Mouse (Mus musculus) heart, embryonic 13.5 days (tissue): Measurements from ENCODE around the gene Smarcd3. TPM values are rescaled to one million over a fixed set of nuclear protein-coding genes. Genes with fewer than 3 reads are reported as not detected.
A peak's percentile ranks its signal among the peaks of the same experiment; 100 is the strongest.

Experiments
- ATAC-seq: fragments of 200-750 bp; cut with Nextera tagmentation; 2 replicates; pipeline ENCODE4 v1.8.0; 2017; ENCODE audit warnings: moderate TSS enrichment; ENCODE audit not compliant: insufficient number of reproducible peaks, low FRiP score, low TSS enrichment; ENCODE audit errors: extremely low read depth
- H3K27ac ChIP-seq: fragments of 300-500 bp; sonication (generic); replicated peaks from 2 replicates; pipeline ENCODE4 v1.5.1; 2015; ENCODE audit warnings: moderate library complexity, mild to moderate bottlenecking, inconsistent platforms
- H3K27me3 ChIP-seq: fragments of 300-500 bp; sonication (generic); replicated peaks from 2 replicates; pipeline ENCODE4 v1.6.1; 2015; ENCODE audit warnings: mild to moderate bottlenecking, inconsistent platforms
- H3K36me3 ChIP-seq: fragments of 300-500 bp; sonication (generic); 2 replicates; pipeline ENCODE4 v1.6.1; 2015; ENCODE audit warnings: mild to moderate bottlenecking, inconsistent platforms
- H3K4me1 ChIP-seq: fragments of 300-500 bp; sonication (generic); 2 replicates; pipeline ENCODE4 v1.6.1; 2015; ENCODE audit warnings: inconsistent platforms
- H3K4me2 ChIP-seq: fragments of 300-500 bp; sonication (generic); 2 replicates; pipeline ENCODE4 v1.6.1; 2015; ENCODE audit warnings: inconsistent platforms, mild to moderate bottlenecking, moderate library complexity
- H3K4me3 ChIP-seq: fragments of 300-500 bp; sonication (generic); 2 replicates; pipeline ENCODE4 v1.5.1; 2015; ENCODE audit warnings: moderate library complexity, mild to moderate bottlenecking, inconsistent platforms
- H3K9ac ChIP-seq: fragments of 300-500 bp; sonication (generic); 2 replicates; pipeline ENCODE4 v1.6.1; 2015; ENCODE audit warnings: inconsistent platforms, mild to moderate bottlenecking, moderate library complexity
- H3K9me3 ChIP-seq: fragments of 300-500 bp; sonication (generic); 2 replicates; pipeline ENCODE4 v1.6.1; 2016; ENCODE audit warnings: inconsistent platforms
- WGBS: fragments of 180-500 bp; shearing (Covaris S2); methylation state at CpG from one replicate; pipeline ENCODE4 v1.1.7; 2015; ENCODE audit warnings: mixed read lengths; 5-methylcytosine and 5-hydroxymethylcytosine counted together
- polyA plus RNA-seq: library from polyadenylated mRNA; unstranded; fragments of >200 nt; fragmentation: Nextera tagmentation; extraction: Ambion mirVana; gene quantifications from 2 replicates; pipeline ENCODE4 v1.2.1, GENCODE M21; 2015

Smarcd3 gene
- polyA plus RNA-seq, 1 experiment from 2014 or later = 54.5 TPM

GRCm38 (mm10) chr5:24602751-24603343 is 21.4 kb downstream of the Smarcd3 start:
- Histone ChIP-seq H3K9me3 (no peaks in the 10 kb centered on the region), H3K4me1 (peaks cover 73% of the 10 kb centered on the region), H3K4me3 (peak overlapping the region; percentile 78), H3K36me3 (no peaks in the 10 kb centered on the region), H3K9ac (peak overlapping the region; percentile 96), H3K27me3 (peaks cover 9% of the 10 kb centered on the region; the same call in 1 of the 2 replicates), H3K27ac (peak overlapping the region; percentile 100), H3K4me2 (peak overlapping the region; percentile 94)
- ATAC-seq = peak; percentile 22; the same call in 1 of the 2 replicates
- WGBS = under 1% methylated on average over 16 of the region's 16 CpGs

GRCm38 (mm10) chr5:24601911-24602750 is 22.1 kb downstream of the Smarcd3 start:
- peak; percentile 23 for ATAC-seq
- peaks cover 77% of the 10 kb centered on the region for H3K4me1 ChIP-seq
- peaks cover 9% of the 10 kb centered on the region; the same call in 1 of the 2 replicates for H3K27me3 ChIP-seq
- peak overlapping the region; percentile 94 for H3K4me2 ChIP-seq
- H3K4me3 ChIP-seq = peak overlapping the region; percentile 78
- under 1% methylated on average over 72 of the region's 73 CpGs for WGBS
- H3K36me3 ChIP-seq = peaks cover 2% of the 10 kb centered on the region; the same call in 1 of the 2 replicates
- no peaks in the 10 kb centered on the region for H3K9me3 ChIP-seq
- H3K9ac ChIP-seq = peak overlapping the region; percentile 96
- peak overlapping the region; percentile 100 for H3K27ac ChIP-seq

- WGBS = under 1% methylated on average over 33 of the region's 33 CpGs
- no peak for ATAC-seq
These were observed 23.0 kb downstream of the Smarcd3 start for GRCm38 (mm10) chr5:24601071-24601835.

GRCm38 (mm10) chr5:24600236-24600635 is 24.0 kb downstream of the Smarcd3 start:
- Histone ChIP-seq H3K27ac (peak overlapping the region; percentile 100; the same call in 1 of the 2 replicates), H3K36me3 (peaks cover 21% of the 10 kb centered on the region), H3K27me3 (peaks cover 9% of the 10 kb centered on the region; the same call in 1 of the 2 replicates), H3K4me3 (peak overlapping the region; percentile 78), H3K4me1 (peaks cover 67% of the 10 kb centered on the region), H3K9ac (peak overlapping the region; percentile 96), H3K9me3 (no peaks in the 10 kb centered on the region), H3K4me2 (peak overlapping the region; percentile 94)
- WGBS = 45% methylated on average over 2 of the region's 2 CpGs
- no peak for ATAC-seq

More at GRCm38 (mm10) chr5:24601071-24601835, 23.0 kb downstream of the Smarcd3 start:
- peak overlapping the region; percentile 100 for H3K27ac ChIP-seq
- peaks cover 11% of the 10 kb centered on the region for H3K36me3 ChIP-seq
- peaks cover 9% of the 10 kb centered on the region; the same call in 1 of the 2 replicates for H3K27me3 ChIP-seq
- peak overlapping the region; percentile 94 for H3K4me2 ChIP-seq
- peaks cover 77% of the 10 kb centered on the region for H3K4me1 ChIP-seq
- peak overlapping the region; percentile 96 for H3K9ac ChIP-seq
- H3K9me3 ChIP-seq = no peaks in the 10 kb centered on the region
- H3K4me3 ChIP-seq = peak overlapping the region; percentile 78

GRCm38 (mm10) chr5:24599137-24599536 is 25.1 kb downstream of the Smarcd3 start:
- H3K36me3 ChIP-seq = peaks cover 32% of the 10 kb centered on the region
- 14% methylated on average over 8 of the region's 8 CpGs for WGBS
- peak overlapping the region; percentile 84 for H3K9ac ChIP-seq
- peaks cover 64% of the 10 kb centered on the region for H3K4me1 ChIP-seq
- H3K27me3 ChIP-seq = peaks cover 9% of the 10 kb centered on the region; the same call in 1 of the 2 replicates
- H3K27ac ChIP-seq = peak overlapping the region; percentile 59
- H3K4me2 ChIP-seq = peak overlapping the region; percentile 94
- H3K9me3 ChIP-seq = no peaks in the 10 kb centered on the region
- ATAC-seq = no peak
- H3K4me3 ChIP-seq = peak overlapping the region; percentile 62

- peak overlapping the region; percentile 94 for H3K4me2 ChIP-seq
- H3K27me3 ChIP-seq = peaks cover 9% of the 10 kb centered on the region; the same call in 1 of the 2 replicates
- H3K4me3 ChIP-seq = peak overlapping the region; percentile 62
- peaks cover 63% of the 10 kb centered on the region for H3K4me1 ChIP-seq
- no peaks in the 10 kb centered on the region for H3K9me3 ChIP-seq
- H3K9ac ChIP-seq = peak overlapping the region; percentile 84
- ATAC-seq = 0 out of 2 replicates have a peak, but pooled peaks have one; percentile 9
- peak overlapping the region; percentile 59 for H3K27ac ChIP-seq
- H3K36me3 ChIP-seq = peaks cover 37% of the 10 kb centered on the region
- under 1% methylated on average over 39 of the region's 41 CpGs for WGBS
These were observed 25.6 kb downstream of the Smarcd3 start for GRCm38 (mm10) chr5:24598570-24599006.

- peak overlapping the region; percentile 94 for H3K4me2 ChIP-seq
- no peak overlapping the region; the same call in 1 of the 2 replicates for H3K27ac ChIP-seq
- peak overlapping the region; percentile 62 for H3K4me3 ChIP-seq
- WGBS = 29% methylated on average over 15 of the region's 15 CpGs
- H3K9me3 ChIP-seq = no peaks in the 10 kb centered on the region
- peaks cover 57% of the 10 kb centered on the region for H3K4me1 ChIP-seq
- no peak for ATAC-seq
- peaks cover 43% of the 10 kb centered on the region for H3K36me3 ChIP-seq
- H3K9ac ChIP-seq = peak overlapping the region; percentile 84
- H3K27me3 ChIP-seq = peaks cover 9% of the 10 kb centered on the region; the same call in 1 of the 2 replicates
These were observed 26.2 kb downstream of the Smarcd3 start for GRCm38 (mm10) chr5:24597901-24598569.

GRCm38 (mm10) chr5:24597221-24597728 is 26.9 kb downstream of the Smarcd3 start:
- no peak overlapping the region for H3K4me3 ChIP-seq
- peaks cover 56% of the 10 kb centered on the region for H3K4me1 ChIP-seq
- no peak overlapping the region for H3K4me2 ChIP-seq
- peak overlapping the region; percentile 37; the same call in 1 of the 2 replicates for H3K9ac ChIP-seq
- H3K27ac ChIP-seq = no peak overlapping the region
- H3K27me3 ChIP-seq = peaks cover 9% of the 10 kb centered on the region; the same call in 1 of the 2 replicates
- ATAC-seq = no peak
- no peaks in the 10 kb centered on the region for H3K9me3 ChIP-seq
- peaks cover 51% of the 10 kb centered on the region for H3K36me3 ChIP-seq
- WGBS = 79% methylated on average over 2 of the region's 2 CpGs

- 44% methylated on average over 11 of the region's 11 CpGs for WGBS
- Histone ChIP-seq H3K36me3 (peaks cover 57% of the 10 kb centered on the region), H3K4me1 (peaks cover 62% of the 10 kb centered on the region), H3K9ac (peak overlapping the region; percentile 37), H3K4me3 (no peak overlapping the region), H3K9me3 (no peaks in the 10 kb centered on the region), H3K4me2 (no peak overlapping the region), H3K27ac (no peak overlapping the region), H3K27me3 (peaks cover 9% of the 10 kb centered on the region; the same call in 1 of the 2 replicates)
- no peak for ATAC-seq
These were observed 27.6 kb downstream of the Smarcd3 start for GRCm38 (mm10) chr5:24596519-24597171.
